Mouse (Mus musculus) MEL (cell line): ENCODE measurements around the gene Isca1. TPM values are rescaled to one million over a fixed set of nuclear protein-coding genes. Genes with fewer than 3 reads are reported as not detected.
A peak's percentile ranks its signal among the peaks of the same experiment; 100 is the strongest.

ENCODE experiments used
- DNase-seq: peaks from one replicate; pipeline ENCODE4 v3.0.0; 2011; ENCODE audit warnings: low read depth, low spot score
- H3K27ac ChIP-seq: 2 replicates; pipeline ENCODE4 v1.5.1; 2012; ENCODE audit warnings: low read depth, mild to moderate bottlenecking, control low read depth, low read length, moderate library complexity; ENCODE audit not compliant: control insufficient read depth
- H3K27me3 ChIP-seq, 2 experiments: fragments of 150-350 bp in 1 of 2; sonication (generic) in 1 of 2; 2 replicates each; pipeline ENCODE4 v1.6.1; 2012; ENCODE audit warnings: low read length in 2 of 2, mild to moderate bottlenecking in 2 of 2, improper control_type of control experiment in 1 of 2, moderate library complexity in 1 of 2; ENCODE audit not compliant: insufficient read depth in 2 of 2, control insufficient read depth in 1 of 2
- H3K36me3 ChIP-seq, 2 experiments: 2 replicates each; pipeline ENCODE4 v1.6.1; 2012 to 2014; ENCODE audit warnings: low read length in 2 of 2, improper control_type of control experiment in 1 of 2, inconsistent platforms in 1 of 2, mild to moderate bottlenecking in 1 of 2; ENCODE audit not compliant: insufficient read depth in 2 of 2, control insufficient read depth in 1 of 2
- H3K4me1 ChIP-seq, 2 experiments: fragments of 150-350 bp in 1 of 2; sonication (generic) in 1 of 2; 2 replicates each; pipeline ENCODE4 v1.6.1; 2012; ENCODE audit warnings: low read length in 2 of 2, improper control_type of control experiment in 1 of 2, mild to moderate bottlenecking in 1 of 2; ENCODE audit not compliant: insufficient read depth in 2 of 2, control insufficient read depth in 1 of 2
- H3K4me3 ChIP-seq, 2 experiments: fragments of 150-350 bp in 1 of 2; sonication (generic) in 1 of 2; 2 replicates each; pipeline ENCODE4 v1.5.1; 2012; ENCODE audit warnings: low read depth in 2 of 2, low read length in 2 of 2, mild to moderate bottlenecking in 2 of 2, moderate library complexity in 2 of 2, control low read depth in 1 of 2, improper control_type of control experiment in 1 of 2; ENCODE audit not compliant: control insufficient read depth in 1 of 2, insufficient read depth in 1 of 2
- H3K79me2 ChIP-seq: 2 replicates; pipeline ENCODE4 v1.6.1; 2012; ENCODE audit warnings: mild to moderate bottlenecking, low read length, moderate library complexity; ENCODE audit not compliant: control insufficient read depth, poor library complexity, insufficient read depth
- H3K9ac ChIP-seq: 2 replicates; pipeline ENCODE4 v1.6.1; 2012; ENCODE audit warnings: low read depth, mild to moderate bottlenecking, control low read depth, low read length, moderate library complexity; ENCODE audit not compliant: control insufficient read depth, poor library complexity, severe bottlenecking
- H3K9me3 ChIP-seq: fragments of 150-350 bp; sonication (generic); replicated peaks from 2 replicates; pipeline ENCODE4 v1.6.1; 2012; ENCODE audit warnings: mild to moderate bottlenecking, low read length, improper control_type of control experiment, moderate library complexity; ENCODE audit not compliant: insufficient read depth
- CHD1 ChIP-seq: IDR thresholded peaks from 2 replicates; pipeline ENCODE4 v1.6.1; 2012; ENCODE audit warnings: low read depth, mild to moderate bottlenecking, inconsistent platforms, low read length, improper control_type of control experiment
- CHD2 ChIP-seq: IDR thresholded peaks from 2 replicates; pipeline ENCODE4 v1.6.1; 2011; ENCODE audit warnings: low read length, improper control_type of control experiment
- CTCF ChIP-seq, 3 experiments: IDR thresholded peaks in 2 of 3; conservative IDR thresholded peaks in 1 of 3; 2 replicates each; pipeline ENCODE4 v1.5.1; 2011 to 2012; ENCODE audit warnings: low read length in 3 of 3, low read depth in 2 of 3, mild to moderate bottlenecking in 2 of 3, improper control_type of control experiment in 1 of 3, inconsistent platforms in 1 of 3, mixed read lengths in 1 of 3, moderate library complexity in 1 of 3; ENCODE audit not compliant: control insufficient read depth in 1 of 3, insufficient read depth in 1 of 3, poor library complexity in 1 of 3, severe bottlenecking in 1 of 3
- E2F4 ChIP-seq: IDR thresholded peaks from 2 replicates; pipeline ENCODE4 v1.6.1; 2011; ENCODE audit warnings: low read depth, low read length, improper control_type of control experiment, borderline replicate concordance
- ELF1 ChIP-seq: IDR thresholded peaks from 2 replicates; pipeline ENCODE4 v1.6.1; 2014; ENCODE audit warnings: low read depth, mild to moderate bottlenecking, inconsistent platforms, low read length, improper control_type of control experiment, moderate library complexity
- GABPA ChIP-seq: IDR thresholded peaks from 2 replicates; pipeline ENCODE4 v1.6.1; 2012; ENCODE audit warnings: low read depth, mild to moderate bottlenecking, inconsistent platforms, low read length, improper control_type of control experiment, moderate library complexity
- GATA1 ChIP-seq: IDR thresholded peaks from 2 replicates; pipeline ENCODE4 v1.6.1; 2011; ENCODE audit warnings: low read depth, low read length, improper control_type of control experiment
- HCFC1 ChIP-seq: IDR thresholded peaks from 2 replicates; pipeline ENCODE4 v1.6.1; 2012; ENCODE audit warnings: low read depth, mild to moderate bottlenecking, inconsistent platforms, low read length, improper control_type of control experiment, moderate library complexity
- KAT2A ChIP-seq: conservative IDR thresholded peaks from 2 replicates; pipeline ENCODE4 v1.6.1; 2012; ENCODE audit warnings: low read depth, low read length, improper control_type of control experiment, inconsistent platforms
- MAFK ChIP-seq: IDR thresholded peaks from 2 replicates; pipeline ENCODE4 v1.6.1; 2011; ENCODE audit warnings: low read depth, mild to moderate bottlenecking, low read length, improper control_type of control experiment, borderline replicate concordance
- MAX ChIP-seq: IDR thresholded peaks from 2 replicates; pipeline ENCODE4 v1.6.1; 2011; ENCODE audit warnings: low read length, improper control_type of control experiment
- MAZ ChIP-seq: IDR thresholded peaks from 2 replicates; pipeline ENCODE4 v1.6.1; 2012; ENCODE audit warnings: low read depth, mild to moderate bottlenecking, inconsistent platforms, low read length, improper control_type of control experiment
- MXI1 ChIP-seq: IDR thresholded peaks from 2 replicates; pipeline ENCODE4 v1.6.1; 2011; ENCODE audit warnings: mild to moderate bottlenecking, low read depth, low read length, improper control_type of control experiment
- MYB ChIP-seq: IDR thresholded peaks from 2 replicates; pipeline ENCODE4 v1.6.1; 2011; ENCODE audit warnings: mild to moderate bottlenecking, low read depth, low read length, improper control_type of control experiment
- MYC ChIP-seq: IDR thresholded peaks from 2 replicates; pipeline ENCODE4 v1.6.1; 2011; ENCODE audit warnings: low read depth, mild to moderate bottlenecking, low read length, improper control_type of control experiment, moderate library complexity
- NELFE ChIP-seq: IDR thresholded peaks from 2 replicates; pipeline ENCODE4 v1.6.1; 2011; ENCODE audit warnings: low read depth, low read length, improper control_type of control experiment
- POLR2A ChIP-seq, 2 experiments: IDR thresholded peaks; 2 replicates each; pipeline ENCODE4 v1.6.1; 2011 to 2012; ENCODE audit warnings: low read length in 2 of 2, mild to moderate bottlenecking in 2 of 2, control low read depth in 1 of 2, improper control_type of control experiment in 1 of 2, low read depth in 1 of 2, moderate library complexity in 1 of 2; ENCODE audit not compliant: control insufficient read depth in 1 of 2, insufficient read depth in 1 of 2, poor library complexity in 1 of 2
- POLR2AphosphoS2 ChIP-seq: IDR thresholded peaks from 2 replicates; pipeline ENCODE4 v1.6.1; 2011; ENCODE audit warnings: low read length, improper control_type of control experiment
- POLR2AphosphoS5 ChIP-seq: IDR thresholded peaks from 2 replicates; pipeline ENCODE4 v1.6.1; 2012; ENCODE audit warnings: low read depth, borderline replicate concordance, mild to moderate bottlenecking, inconsistent platforms, low read length, moderate library complexity, mixed read lengths
- RAD21 ChIP-seq: IDR thresholded peaks from 2 replicates; pipeline ENCODE4 v1.6.1; 2011; ENCODE audit warnings: mild to moderate bottlenecking, low read depth, low read length, improper control_type of control experiment
- RCOR1 ChIP-seq: IDR thresholded peaks from 2 replicates; pipeline ENCODE4 v1.6.1; 2012; ENCODE audit warnings: low read depth, mild to moderate bottlenecking, inconsistent platforms, low read length, improper control_type of control experiment
- SIN3A ChIP-seq: IDR thresholded peaks from 2 replicates; pipeline ENCODE4 v1.6.1; 2012; ENCODE audit warnings: low read length, improper control_type of control experiment, inconsistent platforms
- SMC3 ChIP-seq: IDR thresholded peaks from 2 replicates; pipeline ENCODE4 v1.6.1; 2011; ENCODE audit warnings: low read depth, low read length, improper control_type of control experiment
- TAL1 ChIP-seq: IDR thresholded peaks from 2 replicates; pipeline ENCODE4 v1.6.1; 2012; ENCODE audit warnings: mild to moderate bottlenecking, inconsistent platforms, low read length, moderate library complexity, mixed read lengths
- TBP ChIP-seq: IDR thresholded peaks from 2 replicates; pipeline ENCODE4 v1.8.0; 2011; ENCODE audit warnings: low read depth, low read length, improper control_type of control experiment
- TCF12 ChIP-seq: IDR thresholded peaks from 2 replicates; pipeline ENCODE4 v1.6.1; 2014; ENCODE audit warnings: low read depth, mild to moderate bottlenecking, inconsistent platforms, low read length, improper control_type of control experiment, moderate library complexity
- UBTF ChIP-seq: IDR thresholded peaks from 2 replicates; pipeline ENCODE4 v1.6.1; 2012; ENCODE audit warnings: low read depth, mild to moderate bottlenecking, inconsistent platforms, low read length, improper control_type of control experiment, moderate library complexity, borderline replicate concordance; ENCODE audit not compliant: insufficient read depth
- ZC3H11A ChIP-seq: IDR thresholded peaks from 2 replicates; pipeline ENCODE4 v1.6.1; 2012; ENCODE audit warnings: low read depth, mild to moderate bottlenecking, inconsistent platforms, low read length, improper control_type of control experiment
- ZMIZ1 ChIP-seq: IDR thresholded peaks from 2 replicates; pipeline ENCODE4 v1.6.1; 2012; ENCODE audit warnings: low read depth, mild to moderate bottlenecking, inconsistent platforms, low read length, improper control_type of control experiment, moderate library complexity
- ZNF384 ChIP-seq: IDR thresholded peaks from 2 replicates; pipeline ENCODE4 v1.6.1; 2012; ENCODE audit warnings: low read depth, mild to moderate bottlenecking, inconsistent platforms, low read length, improper control_type of control experiment
- polyA plus RNA-seq, 2 experiments: library from polyadenylated mRNA; stranded (reverse) in 1 of 2; unstranded in 1 of 2; fragments of >175 nt in 1 of 2; fragments of >200 nt in 1 of 2; gene quantifications; 2 replicates each; pipeline versions ENCODE4 v1.2.1 to v1.2.4; 2012; ENCODE audit warnings: low replicate concordance in 2 of 2, low read depth in 1 of 2; ENCODE audit not compliant: insufficient read length in 2 of 2, insufficient read depth in 1 of 2, missing spikeins in 1 of 2
- total RNA-seq: library from RNA; depleted of rRNA; stranded (reverse); fragments of 300-350 nt; gene quantifications from 2 replicates; pipeline ENCODE4 v1.2.3, GENCODE M21; 2012

Isca1 gene
- total and polyA plus RNA-seq, 3 experiments: 31.2 to 76.3 (median 63.5) TPM

DNA sequence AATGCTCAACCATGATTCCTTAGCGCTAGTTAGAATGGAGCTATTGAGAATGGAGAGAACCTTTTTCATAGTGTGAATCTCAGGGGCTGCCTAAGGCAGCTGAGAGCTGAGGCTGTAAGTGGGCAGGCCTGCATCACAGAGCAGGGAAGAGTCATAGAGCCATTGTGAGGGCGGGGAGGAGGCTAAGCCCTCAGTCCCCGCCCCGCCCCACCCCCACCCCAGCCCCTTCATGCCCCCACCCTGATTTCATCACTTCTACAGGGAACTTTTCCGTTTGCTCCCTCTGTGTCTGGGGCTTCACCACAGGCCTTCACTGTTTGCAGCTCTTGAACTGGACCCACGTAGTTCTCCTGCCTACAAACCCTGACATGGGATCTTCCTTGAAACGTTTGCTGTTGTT lies 38.0 kb downstream of the Isca1 start, which contains the start of gene Spata31d1d:
Gene Spata31d1d, minus strand, starts transcription at position 101 of the 400 bp plus-strand sequence.
- TF ChIP-seq POLR2A (IDR thresholded peaks at IDR 0.05; ENCODE audit: control insufficient read depth in 1 of 2, insufficient read depth in 1 of 2, low read depth in 1 of 2, low read length in 2 of 2, poor library complexity in 1 of 2): no peak
- no peak for TF ChIP-seq ZNF384
- TF ChIP-seq GATA1: no peak
- no peak for TF ChIP-seq RCOR1
- TF ChIP-seq ZMIZ1: no peak
- TF ChIP-seq ZC3H11A: no peak
- no peak for TF ChIP-seq TAL1
- TF ChIP-seq TBP: no peak
- no peak for TF ChIP-seq MAZ
- Histone ChIP-seq H3K4me3 (no peak within 1 kb of the TSS), H3K4me1 (peaks cover 0 to 14% of the 10 kb centered on the region in 2 experiments; a peak in 2 of 4 replicates), H3K9ac (no peak within 1 kb of the TSS), H3K79me2 (no peaks in the 10 kb centered on the region), H3K27me3 (no peaks in the 10 kb centered on the region), H3K27ac (no peak within 1 kb of the TSS), H3K9me3 (no peaks in the 10 kb centered on the region), H3K36me3 (peaks cover 0 to 6% of the 10 kb centered on the region in 2 experiments; a peak in 2 of 4 replicates)
- no peak for DNase-seq

DNA sequence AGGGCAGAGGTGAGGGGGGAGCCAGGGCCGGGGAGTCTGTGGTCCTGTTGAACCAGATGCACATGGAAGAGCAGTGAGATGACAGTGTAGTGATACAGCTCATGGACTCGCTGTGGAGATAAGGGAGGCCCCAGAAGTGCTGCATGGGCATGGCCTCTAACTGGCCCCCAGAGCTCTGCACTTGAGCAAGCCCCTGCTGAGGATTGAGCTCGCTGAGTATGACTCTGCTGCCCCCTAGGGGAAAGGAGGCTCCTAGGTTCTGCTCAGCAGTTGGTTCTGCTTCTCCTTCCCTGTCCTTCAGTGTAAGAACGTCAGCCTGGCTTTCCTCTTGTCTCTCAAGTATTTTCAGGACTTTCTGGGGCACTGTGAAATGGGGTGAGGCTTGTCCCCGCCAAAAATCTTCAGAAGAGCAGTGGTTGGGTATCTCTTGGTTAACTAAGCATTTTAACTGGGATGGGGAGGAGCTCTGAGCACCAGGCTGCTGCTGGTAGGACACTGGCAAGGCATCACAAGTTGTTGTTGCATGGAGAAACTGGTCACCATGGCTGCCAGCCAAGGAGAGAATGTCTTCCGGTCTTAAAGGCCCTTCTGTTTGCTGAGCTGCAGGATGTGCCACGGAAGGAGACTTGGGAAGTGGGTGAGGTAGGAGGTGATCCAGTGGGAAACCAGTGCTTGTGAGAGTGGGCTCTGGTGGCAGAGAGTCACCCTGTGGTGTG lies 41.1 kb downstream of the Isca1 start:
- no peak overlapping the region for H3K4me3 ChIP-seq
- H3K4me1 ChIP-seq: peaks cover 0 to 2% of the 10 kb centered on the region in 2 experiments; a peak in 1 of 4 replicates
- no peak overlapping the region for H3K27ac ChIP-seq
- H3K36me3 ChIP-seq: no peaks in the 10 kb centered on the region
- 0 out of 2 replicates have a peak overlapping the region, but pooled peaks have one; percentile 16 for H3K9ac ChIP-seq
- no peaks in the 10 kb centered on the region for H3K9me3 ChIP-seq
- peak; percentile 90 for DNase-seq
- TF ChIP-seq ZC3H11A: peak; percentile 89
- no peak for TF ChIP-seq HCFC1
- no peak for TF ChIP-seq MYB
- TF ChIP-seq POLR2AphosphoS5: no peak
- TF ChIP-seq ZMIZ1: no peak
- TF ChIP-seq NELFE: no peak
- TF ChIP-seq POLR2A (IDR thresholded peaks at IDR 0.05; ENCODE audit: control insufficient read depth in 1 of 2, insufficient read depth in 1 of 2, low read depth in 1 of 2, low read length in 2 of 2, poor library complexity in 1 of 2): no peak
- no peak for TF ChIP-seq MAX
- TF ChIP-seq RAD21: peak; percentile 98
- TF ChIP-seq E2F4: no peak
- TF ChIP-seq CHD2: no peak
- TF ChIP-seq MAFK: no peak
- no peak for TF ChIP-seq GATA1
- no peak for TF ChIP-seq SIN3A
- no peak for TF ChIP-seq ELF1
- no peak for TF ChIP-seq UBTF
- peak; percentile 89 for TF ChIP-seq SMC3
- TF ChIP-seq KAT2A: no peak
- no peak for TF ChIP-seq MXI1
- TF ChIP-seq GABPA: no peak
- no peak for TF ChIP-seq TCF12
- no peak for TF ChIP-seq MYC
- peak; percentile 93 to 97 (median 97) for TF ChIP-seq CTCF (IDR thresholded peaks at IDR 0.05 in 2 of 3, conservative IDR thresholded peaks at IDR 0.05 in 1 of 3; ENCODE audit: control insufficient read depth in 1 of 3, insufficient read depth in 1 of 3, low read depth in 2 of 3, low read length in 3 of 3, poor library complexity in 1 of 3, severe bottlenecking in 1 of 3)
- no peak for TF ChIP-seq POLR2AphosphoS2
- TF ChIP-seq CHD1: no peak
- TF ChIP-seq RCOR1: no peak
- no peak for TF ChIP-seq MAZ
- H3K27me3 ChIP-seq: no peaks in the 10 kb centered on the region
- H3K79me2 ChIP-seq: no peaks in the 10 kb centered on the region
